Mouse (Mus musculus): Measurements from ENCODE around the gene Tusc2.
A peak's percentile ranks its signal among the peaks of the same experiment; 100 is the strongest.
"Not testable (repeated sequence)": the region's sequence is repeated elsewhere in the genome, so short reads cannot be mapped to it uniquely, and the experiment has no call there.

Gene Tusc2

DNA sequence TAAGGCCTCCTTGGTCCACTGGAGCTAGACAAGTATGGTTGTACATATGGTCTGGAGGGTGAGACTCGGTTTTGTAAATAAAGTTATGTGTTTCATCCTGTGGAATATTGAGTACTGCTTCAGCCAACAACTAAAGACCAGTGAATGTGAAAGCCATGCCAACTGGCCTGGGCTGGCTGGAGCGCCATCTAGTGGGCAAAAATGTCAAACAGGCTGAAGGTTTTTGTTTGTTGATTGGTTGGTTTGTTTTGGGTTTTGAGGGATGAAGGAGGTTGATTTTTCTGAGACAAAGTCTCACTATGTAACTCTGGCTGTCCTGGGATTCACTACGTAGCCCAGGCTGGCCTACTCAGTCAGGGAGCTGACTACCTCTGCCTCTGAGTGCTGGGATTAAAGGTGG, 17.5 kb upstream of the Tusc2 start:
- peak; percentile 53 for DNase-seq

DNA sequence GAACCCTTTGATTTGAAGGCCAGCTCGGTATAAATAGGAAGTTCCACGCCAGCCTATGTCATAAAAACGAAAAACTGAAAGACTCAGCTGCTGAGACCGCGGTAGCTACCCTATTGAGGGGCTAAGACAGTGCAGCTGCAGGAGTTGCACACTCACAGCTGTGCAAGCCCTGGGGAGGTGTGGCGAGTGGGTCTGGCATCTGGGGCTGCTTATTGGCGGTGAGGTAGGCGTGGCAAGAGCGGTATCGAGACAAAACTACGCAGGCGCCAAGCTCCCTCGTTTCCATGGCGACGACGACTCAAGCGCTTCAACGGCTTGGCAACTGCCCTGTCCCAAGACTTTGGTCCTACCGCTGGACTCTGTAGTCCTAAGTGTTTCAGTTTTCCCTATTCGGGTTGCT, 16.0 kb upstream of the Tusc2 start, which contains the start of gene Zmynd10:
Gene Zmynd10 (plus strand): TSS at position 273 of the 400 bp plus-strand sequence.
- DNase-seq, result peak; percentile 92

DNA sequence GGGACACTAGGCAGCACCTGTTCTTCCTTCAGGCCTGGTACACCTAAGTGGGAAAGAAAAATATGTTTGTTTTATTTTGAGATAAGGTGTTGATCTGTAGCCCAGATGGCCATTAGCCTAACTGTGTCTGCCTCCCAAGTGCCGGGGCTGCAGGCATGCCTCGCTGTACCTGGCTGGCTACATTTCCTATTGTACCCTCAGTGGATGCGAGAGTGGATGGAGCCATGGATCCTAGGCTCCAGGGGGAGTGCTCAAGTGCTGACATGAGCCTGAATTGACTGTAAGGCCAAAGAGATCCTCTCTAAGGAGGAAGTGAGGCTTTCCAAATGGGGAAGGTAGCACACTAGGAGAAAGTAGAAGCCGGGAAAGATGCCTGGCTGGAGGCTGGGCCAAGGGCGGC, 15.1 kb upstream of the Tusc2 start:
- DNase-seq, result no peak

DNA sequence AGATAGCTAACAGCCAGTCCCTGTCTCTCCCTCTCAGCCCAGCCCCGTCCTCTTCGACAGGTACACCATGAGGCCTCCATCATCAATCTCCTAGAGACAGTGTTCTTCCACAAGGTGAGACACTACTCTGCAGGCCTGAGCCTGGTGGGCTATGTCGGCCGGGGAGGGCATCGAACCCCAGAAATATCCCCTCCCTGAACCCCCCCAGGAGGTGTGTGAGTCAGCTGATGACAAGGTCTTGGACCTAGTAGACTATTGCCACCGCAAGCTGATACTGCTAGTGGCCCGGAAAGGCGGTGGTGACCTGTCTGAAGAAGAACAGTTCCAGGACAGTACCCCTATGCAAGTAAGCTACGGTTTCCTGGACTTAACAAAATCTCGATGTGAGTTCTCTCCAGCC, 14.2 kb upstream of the Tusc2 start:
- no peak for DNase-seq

DNA sequence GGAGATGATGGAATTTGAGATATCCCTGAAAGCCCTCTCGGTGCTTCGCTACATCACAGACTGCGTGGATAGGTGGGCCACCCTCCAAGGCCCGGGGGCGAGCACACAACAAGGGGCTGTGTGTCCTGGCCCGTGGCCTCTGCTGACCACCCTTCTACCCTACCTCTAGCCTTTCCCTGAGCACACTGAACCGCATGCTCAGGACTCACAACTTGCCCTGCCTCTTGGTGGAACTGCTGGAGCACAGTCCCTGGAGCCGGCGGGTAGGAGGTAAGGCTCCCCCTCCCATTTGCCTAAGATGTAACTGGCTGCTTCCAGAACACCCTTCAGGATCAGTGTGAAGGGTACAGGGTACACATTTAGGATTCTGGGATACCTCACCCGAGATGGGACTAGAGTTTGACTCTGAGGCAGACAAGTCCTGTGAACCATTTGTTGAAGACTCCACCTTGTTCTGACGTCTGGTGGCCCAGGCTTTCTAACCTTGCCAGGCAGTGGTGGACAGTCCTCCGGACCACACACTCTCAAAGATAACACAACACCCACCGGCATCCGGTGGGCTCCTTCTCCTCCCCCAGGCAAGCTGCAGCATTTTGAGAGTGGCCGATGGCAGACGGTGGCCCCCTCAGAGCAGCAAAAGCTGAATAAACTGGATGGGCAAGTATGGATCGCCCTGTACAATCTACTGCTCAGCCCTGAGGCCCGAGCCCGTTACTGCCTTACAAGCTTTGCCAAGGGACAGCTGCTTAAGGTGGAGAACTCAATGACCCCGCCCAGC, 13.6 kb upstream of the Tusc2 start:
- DNase-seq, result no peak

DNA sequence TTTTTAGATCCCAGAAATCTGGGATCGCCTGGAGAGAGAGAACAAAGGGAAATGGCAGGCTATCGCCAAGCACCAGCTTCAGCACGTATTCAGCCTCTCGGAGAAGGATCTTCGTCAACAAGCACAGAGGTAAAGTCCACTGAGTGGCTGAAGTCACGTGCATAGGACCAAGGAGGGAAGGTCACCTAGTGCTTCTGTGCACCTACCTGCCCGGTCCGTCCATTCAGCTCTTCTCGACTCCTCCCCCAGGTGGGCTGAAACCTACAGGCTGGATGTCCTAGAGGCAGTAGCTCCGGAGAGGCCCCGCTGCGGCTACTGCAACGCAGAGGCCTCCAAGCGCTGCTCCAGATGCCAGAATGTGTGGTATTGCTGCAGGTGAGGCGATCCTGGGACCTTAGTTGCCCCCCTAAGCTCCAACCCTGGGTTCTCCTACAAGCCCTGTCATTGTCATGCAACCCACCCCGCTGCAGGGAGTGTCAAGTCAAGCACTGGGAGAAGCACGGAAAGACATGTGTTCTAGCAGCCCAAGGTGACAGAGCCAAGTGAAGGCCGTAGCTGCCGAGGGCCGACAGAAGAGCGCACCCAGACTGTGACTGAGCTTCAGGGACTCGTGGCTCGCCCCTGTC, 12.5 kb upstream of the Tusc2 start:
- no peak for DNase-seq

DNA sequence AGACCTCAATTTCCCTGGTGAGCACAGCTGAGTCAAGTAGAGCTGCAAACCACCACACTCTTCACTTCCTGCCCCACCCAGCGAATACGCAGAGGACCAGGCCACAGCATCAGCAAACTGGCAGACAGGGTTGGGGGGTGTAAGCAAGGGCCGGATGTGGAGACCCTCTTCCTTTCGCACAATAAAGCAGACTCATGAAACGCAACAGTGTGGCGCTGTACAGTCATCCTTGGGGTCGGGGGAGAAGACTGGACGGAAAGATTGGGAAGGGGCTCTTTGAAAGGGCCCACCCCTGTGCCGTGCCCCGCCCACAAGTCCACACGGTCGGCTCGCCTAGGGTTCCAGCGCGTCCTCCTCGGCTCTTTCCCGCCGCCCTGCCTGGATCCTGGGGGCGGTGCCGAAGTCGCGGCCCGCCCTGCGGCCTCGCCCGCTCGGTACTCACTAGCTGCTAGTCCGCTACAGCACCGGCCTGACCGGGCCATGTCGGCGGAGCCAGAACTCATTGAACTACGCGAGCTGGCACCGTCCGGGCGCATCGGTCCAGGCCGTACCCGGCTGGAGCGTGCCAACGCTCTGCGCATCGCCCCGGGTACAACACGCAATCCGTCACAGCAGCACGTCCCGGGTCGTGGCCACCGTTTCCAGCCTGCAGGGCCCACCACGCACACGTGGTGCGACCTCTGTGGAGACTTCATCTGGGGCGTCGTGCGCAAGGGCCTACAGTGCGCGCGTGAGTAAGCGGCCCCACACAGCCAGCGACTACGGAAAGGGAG, 11.8 kb upstream of the Tusc2 start, which contains the start of gene Rassf1:
Gene Rassf1 (plus strand): TSS at position 439 of the 773 bp plus-strand sequence.
- no peak for DNase-seq

DNA sequence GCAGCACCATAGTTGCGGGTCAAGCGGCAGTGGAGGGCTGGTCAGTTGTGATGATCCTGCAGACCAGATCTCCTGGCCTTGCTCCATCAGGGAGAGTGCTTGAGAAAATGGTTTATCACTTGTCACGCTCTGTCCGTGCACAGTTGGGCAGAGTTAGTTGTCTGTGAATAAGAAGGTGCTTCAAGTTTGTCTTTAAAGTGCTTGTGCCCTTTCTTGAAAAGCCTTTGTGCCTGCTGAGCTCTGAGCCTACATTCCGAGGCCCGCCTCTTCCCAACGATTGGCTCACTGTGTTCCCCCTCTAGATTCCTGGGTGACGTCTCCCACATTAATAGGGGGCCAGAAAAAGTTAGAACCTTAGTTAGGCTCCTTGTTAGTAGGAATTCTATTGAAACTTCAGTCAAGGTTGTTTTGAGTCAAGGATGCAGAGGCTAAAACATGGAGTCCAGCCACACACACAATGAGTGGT, 11.1 kb upstream of the Tusc2 start:
- no peak for DNase-seq

DNA sequence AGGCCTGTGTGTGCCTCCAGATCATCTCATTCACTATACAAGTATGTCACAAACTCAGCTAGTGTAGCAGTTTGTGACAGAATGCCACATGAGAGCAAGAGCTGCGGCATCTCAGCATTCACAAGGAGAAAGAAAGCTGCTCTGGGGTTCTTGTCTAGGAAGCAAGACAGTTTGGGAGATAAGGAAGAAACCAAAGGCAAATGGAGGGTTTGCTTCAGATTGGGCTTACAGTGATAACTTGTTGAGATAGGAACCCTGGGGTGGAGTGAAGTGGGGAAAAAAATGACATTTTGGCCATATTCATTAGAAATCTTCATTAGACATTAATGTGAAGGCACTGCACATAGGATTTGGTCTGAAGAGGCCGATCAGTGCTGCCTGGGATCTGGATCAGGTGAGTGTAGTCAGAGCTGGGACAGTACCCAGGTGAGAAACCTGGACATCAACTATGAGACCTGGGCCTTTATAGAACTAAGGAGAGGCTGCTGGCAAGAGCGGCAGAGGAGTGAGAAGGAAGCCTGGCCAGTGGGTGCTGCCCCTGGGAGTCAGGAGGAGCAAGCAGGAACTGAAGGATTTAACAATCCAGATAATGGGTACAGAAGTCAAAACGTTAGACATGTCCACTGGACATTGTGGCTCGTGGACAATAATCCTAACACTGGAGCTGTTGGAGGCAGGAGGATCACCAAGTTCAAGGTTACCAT, 10.2 kb upstream of the Tusc2 start:
- DNase-seq, result no peak

DNA sequence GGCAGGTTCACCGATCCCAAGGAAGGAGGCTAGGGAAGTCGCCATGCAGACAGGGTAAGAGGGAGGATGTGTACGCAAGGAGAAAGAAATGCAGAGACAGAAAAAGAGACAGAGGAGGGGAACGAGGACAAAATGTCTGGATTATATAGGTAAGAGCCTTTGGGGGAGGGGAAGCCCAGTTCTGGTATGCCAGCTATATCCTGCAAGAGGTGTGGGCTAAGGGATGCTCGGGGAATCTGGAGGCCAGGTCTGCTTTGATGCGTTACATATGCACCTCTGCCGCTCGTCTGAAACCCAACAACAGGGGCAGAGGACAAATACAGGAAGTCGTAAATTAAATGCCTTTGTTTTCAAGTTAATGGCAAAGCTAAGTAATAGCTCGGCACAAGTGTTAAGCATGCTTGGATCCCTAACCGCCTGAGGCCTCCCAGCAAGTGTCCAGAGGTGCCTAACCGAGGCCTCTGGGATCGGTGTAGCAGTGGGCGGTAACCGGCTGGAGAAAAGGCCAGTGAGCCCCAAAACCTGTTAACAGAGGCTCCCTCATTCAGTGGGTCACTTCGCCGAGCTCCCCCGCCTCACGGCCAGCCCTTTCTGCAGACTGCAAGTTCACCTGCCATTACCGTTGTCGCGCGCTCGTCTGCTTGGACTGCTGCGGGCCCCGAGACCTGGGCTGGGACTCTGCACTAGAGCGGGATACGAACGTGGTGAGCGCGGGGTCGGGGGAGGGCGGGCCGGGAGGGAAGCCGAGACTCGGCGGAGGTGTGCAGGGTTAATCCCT, 9.3 kb upstream of the Tusc2 start:
- no peak for DNase-seq

DNA sequence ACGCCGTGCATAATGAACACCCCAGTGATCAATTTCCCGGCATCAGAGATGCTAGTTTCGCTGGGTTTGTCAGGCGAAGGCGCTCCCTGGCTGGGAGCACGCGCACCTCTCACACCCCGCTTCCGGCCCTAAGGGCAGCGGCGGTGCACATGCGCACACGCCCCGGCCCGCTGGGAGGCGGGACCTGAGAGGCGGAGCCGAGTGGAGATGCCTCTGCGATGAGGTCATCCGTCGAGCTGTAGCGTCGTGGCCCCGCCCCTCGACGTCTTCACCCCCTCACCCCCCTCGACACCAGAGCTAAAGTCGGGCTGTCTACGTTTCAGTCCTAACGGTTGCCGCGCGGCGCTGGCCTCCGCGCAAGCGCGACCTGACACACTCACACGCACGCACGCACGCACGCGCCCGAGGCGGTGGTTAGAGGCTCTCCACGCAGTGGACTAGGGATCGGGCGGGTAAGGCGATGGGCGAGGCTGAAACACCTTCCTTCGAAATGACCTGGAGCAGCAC, 8.7 kb upstream of the Tusc2 start:
- DNase-seq, result peak; percentile 96

DNA sequence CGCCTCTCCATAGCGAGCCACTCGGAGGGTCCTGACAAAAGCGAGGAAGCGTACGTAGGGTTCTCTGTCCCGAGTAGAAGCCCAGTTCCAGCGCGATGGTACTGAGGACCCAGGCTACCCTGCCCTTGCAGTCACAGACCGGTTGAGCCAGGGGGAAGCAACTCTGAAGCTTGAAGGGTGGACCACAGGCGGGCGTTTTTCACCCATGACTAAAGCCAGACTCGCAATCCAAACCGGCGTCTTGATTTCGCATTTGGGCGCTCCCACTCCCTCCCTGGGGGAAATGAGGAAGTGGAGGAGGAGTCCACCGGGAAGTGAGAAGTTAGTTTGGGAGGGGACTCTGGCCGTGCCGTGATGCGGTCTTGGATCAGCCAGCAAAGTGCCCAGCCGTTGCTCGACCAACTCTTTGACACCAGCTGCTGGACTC, 8.0 kb upstream of the Tusc2 start:
- DNase-seq, result no peak

DNA sequence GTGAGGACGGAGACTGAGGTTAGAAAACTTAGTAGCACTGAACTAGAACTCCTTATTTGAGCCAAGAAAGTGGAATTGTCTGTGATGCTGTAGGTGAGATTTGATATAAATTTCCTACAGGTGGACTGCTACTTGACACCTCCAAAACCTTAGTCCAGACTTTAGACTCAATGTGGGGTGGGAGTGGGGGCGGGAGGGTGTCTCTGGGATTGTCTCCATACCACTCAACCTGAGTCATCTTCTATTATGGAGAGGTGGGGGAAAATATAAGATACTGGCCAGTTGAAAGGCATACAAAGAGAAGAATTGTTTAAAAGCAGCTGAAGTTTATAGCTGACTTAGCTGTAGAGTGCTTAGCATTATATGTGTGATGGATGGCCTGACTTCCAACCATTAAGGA, 7.4 kb upstream of the Tusc2 start:
- no peak for DNase-seq

DNA sequence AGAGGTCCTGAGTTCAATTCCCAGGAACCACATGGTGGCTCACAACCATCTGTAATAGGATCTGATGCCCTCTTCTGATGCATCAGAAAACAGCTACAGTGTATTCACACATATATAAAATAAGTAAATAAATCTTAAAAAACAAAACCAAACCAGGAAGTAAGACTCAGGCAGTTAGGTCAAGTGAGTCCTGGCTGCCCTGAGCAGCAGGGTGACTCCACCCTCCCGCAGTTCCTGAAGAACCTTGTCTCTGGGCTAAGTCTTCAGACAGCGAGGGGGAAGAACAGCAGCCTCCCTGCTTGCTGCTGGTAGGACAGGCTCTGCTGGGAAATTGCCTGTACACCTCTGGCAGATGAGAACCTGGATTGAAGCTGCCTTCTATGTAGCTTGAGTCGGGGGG, 6.7 kb upstream of the Tusc2 start:
- DNase-seq, result no peak

DNA sequence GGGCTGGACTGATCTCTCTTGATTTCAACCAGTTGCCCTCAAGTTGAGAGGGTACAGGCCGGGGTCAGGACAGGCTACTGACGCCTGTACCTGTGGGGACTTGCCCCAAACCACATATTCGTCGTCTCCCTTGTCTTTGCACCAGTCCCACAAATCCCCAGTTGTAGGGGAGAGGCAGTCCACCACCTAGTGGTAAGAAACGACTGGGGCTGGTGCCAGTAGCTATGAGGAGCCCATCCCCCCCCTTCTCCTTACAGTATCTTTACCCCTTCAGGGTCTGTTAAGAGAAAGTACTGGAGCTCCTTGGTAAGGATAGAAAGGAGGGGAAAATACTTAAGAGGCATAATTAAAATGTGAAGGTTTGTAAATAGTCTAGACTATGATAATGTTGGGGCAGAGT, 2.5 kb downstream of the Tusc2 start:
- not testable (repeated sequence) for DNase-seq

DNA sequence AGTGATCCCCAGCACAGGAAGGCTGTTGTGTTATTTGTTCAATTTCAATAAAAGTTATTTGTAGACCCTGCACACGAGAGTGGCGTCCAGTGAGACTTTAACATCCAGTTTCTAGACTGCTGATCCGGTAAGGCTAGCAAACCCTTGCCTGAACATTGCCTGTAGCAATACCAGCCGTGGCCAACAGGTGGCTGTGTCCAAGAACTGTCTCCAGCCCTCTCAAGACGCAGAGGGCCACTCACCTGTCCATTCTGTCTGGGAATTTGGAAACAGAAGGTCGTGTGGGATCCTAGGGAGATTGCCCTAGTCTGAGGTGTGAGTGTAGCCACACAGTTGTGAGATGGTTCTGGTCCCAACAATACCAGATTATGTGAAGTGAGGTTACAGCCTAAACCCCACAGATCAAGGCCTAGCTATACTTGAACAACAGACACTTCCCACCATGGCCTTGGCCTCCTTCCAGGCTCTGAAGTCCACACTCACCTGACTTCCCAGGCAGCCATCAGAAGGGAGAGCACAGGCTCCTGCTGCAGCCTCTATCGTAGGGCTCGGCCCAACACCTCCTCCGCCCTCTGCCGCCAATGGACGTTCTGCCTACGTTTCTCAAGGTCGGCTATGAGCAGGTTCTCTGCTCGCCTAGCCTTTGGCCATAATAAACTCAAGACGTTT, 3.1 kb downstream of the Tusc2 start:
- peak; percentile 48 for DNase-seq

DNA sequence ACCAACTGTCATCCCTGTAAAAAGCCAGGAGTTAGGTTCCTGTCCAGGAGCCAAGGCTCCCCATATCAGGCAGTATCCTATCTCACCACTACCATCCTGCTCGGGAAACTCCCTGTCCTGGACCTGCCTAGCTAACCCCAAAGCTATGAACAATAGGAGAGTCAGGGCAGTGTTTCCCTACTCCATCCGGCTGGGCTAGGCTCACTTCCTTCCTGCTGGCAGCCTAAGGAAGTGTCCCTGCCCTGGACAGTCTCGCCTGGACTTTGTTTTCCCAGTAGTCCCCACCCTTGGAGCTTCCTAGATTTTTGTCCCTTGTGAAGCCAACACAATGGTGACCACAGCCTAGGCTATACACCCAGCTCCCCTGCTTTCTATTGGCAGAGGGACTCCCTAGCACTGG, 3.8 kb downstream of the Tusc2 start:
- no peak for DNase-seq

DNA sequence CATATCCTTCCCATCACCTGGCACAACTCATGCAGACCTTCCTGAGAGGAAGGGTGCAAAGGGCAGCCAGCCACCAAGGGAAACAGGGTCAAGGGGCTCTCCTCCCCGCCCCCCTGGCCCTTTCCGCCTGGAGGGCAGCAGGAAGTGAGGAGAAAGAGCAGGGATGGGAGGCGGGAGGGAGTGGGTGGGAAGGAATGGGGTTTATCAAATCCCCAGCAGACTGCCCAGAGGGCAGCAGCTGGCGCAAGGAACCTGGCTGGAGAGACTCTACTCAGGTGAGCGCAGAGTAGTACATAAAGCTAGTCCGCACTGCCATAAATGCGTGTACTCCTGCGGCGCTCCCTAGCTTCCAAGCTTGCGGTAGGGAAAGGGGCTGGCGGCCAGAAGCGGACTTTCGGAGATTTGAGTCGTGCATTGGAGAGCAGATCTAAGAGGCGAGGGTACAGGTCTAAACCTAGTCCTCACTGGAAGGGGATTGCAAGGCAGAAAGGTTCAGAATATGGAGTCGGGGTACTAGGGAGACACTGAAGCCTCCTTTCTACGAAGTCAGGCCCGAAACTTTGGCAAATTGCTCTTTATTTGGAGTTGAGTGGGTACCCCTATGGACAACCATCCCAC, 4.8 kb downstream of the Tusc2 start, which contains the start of gene Hyal2:
Gene Hyal2 (plus strand): TSS at position 244 of the 618 bp plus-strand sequence.
- DNase-seq, result no peak

DNA sequence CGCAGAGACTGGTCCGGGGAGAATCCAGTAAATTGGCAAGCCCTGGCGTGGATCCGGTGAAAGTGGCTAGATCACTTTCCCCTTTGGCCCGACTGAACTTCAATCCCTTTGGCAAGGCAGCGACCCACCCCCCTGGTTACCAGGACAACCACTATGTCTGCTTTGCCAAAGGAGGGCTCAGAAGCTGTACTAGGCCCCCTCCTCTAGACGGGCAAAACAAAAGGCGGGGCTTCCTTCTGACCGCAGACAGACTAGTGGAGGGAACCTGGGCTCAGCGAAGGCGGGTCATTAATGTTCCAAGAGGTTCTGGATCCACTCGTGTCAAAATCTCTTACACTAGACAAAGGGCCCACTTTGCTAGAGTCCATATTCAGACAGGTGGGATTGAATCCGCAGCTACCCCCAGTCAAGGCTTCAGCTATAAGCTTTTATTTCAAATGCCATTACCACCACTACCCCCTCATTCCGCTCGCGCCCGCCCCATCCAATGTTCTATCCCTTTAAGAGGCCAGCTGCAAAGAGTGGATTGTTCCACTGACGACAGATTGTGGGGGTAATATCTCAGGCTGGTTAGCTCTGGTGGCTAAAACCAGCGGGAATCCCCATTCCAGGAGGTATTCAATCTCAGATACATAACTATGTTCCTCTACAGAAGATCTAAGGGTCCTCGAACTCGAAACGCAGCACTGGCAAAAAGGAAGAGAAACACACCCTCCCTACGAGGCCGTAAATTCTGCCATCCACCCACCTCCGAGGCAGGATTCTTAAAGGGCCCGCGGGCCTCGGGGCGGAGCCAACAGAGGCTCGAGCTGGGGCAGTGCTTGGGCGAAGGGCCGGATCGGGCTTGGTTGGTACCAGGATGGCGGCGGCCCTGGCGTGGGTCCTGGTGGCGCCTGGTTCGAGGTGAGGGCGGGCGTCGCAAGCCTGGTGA, 5.5 kb downstream of the Tusc2 start:
- DNase-seq, result peak; percentile 77

DNA sequence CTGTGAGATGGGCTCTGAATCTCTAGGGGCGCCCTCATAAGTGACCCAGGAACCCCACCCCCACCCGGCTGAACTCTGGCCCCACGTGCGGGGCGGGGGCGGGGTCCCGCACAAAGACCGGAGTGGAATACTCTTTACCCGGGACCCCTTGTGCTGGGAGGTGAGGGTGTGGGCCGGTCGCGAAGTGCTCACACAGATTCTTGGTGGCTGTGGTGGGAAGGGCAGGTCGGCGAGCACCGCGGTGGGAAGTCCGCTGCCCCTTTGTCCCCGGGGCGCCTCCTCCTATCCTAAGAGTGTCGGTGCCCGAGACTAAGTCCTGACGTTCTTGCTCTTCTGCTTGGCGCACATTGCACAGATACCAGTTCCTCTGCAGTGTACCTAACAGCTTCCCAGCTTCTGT, 6.2 kb downstream of the Tusc2 start:
- no peak for DNase-seq

All from right cerebral cortex, adult 18-20 months (tissue).